Mouse (Mus musculus) kidney, adult 8-10 months (tissue): ENCODE measurements around the gene Gnrhr.

Source experiments
- DNase-seq, 2 experiments: peaks; one replicate each; pipeline ENCODE4 v3.0.0; 2022

Gnrhr gene

DNA sequence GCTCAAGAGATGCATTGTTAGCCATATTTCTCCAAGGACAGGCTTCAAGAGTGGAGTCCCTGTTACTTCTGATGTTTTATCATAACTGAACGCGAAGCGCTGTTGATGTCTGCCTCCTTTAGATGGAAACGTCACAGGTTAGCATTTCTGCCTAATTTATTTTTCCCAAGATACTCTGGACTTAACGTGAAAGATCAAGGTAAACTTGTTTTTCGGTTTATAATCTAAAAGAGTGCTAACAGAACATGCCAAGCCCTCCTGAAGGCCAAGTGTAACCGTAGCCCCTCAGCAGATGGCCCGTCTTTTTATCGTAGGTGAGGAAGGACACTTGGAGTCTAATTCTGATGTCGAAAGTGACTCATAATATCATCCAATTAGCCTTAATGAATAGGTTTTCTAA is at the start of gene Gnrhr:
TSS of gene Gnrhr (minus strand) at position 101 of the 400 bp plus-strand sequence.
- DNase-seq = no peak

DNA sequence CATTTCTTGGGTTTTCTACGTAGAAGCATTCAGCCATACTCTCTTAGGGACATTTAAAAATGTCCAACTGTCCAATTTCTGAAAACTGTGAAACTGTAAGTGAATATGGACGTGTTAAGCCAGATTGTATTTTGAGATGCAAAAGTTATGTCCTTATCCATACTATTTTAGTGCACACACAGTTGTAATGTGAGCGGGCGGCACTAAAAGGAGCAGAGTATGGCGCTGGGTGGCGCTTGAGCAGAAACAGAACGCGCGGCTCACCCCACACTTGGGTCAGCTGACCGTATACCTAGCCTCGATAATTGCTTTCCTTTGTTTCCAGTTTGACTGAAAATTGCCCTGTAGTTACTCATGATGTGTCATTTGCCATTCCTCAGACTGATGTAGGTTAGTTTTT is 48.9 kb upstream of the Gnrhr start:
- DNase-seq = no peak

DNA sequence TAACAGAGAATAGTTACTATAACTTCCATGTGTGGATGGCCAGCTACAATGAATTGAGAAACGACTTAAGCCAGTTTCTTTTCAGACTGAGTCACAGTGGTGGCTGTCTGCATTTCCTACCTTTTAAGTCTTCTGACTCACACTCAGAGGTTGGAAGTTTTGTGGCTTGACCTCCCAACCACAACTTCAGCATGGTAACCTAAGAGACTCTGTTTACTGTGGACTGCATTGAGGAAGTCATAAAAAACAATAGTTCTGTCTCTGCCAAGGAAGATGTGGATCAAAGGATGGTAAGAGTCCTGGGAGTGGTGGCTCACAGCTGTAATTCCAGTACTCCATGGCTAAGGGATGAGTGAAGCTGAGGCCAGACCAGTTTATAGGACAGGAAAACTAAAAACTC is 47.2 kb upstream of the Gnrhr start:
- no peak for DNase-seq

DNA sequence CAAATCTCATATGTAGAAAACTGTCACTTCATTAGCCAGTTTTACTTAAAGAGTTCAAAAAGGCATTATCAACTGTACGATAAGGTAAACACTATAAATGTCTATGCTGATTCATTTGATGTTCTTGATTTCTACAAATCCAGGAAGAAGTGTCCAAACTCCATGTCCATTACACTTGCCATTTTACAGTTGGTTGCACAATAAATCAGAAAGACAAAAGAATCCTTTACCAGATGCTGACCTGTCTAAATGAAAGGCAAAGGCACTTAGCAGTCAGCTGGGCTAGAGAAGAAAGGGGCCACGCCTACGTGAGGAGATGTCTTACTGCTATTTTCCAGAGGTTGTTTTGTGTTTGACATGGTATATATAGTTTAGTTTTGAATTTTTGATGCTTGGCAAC is 46.6 kb upstream of the Gnrhr start:
- no peak for DNase-seq

DNA sequence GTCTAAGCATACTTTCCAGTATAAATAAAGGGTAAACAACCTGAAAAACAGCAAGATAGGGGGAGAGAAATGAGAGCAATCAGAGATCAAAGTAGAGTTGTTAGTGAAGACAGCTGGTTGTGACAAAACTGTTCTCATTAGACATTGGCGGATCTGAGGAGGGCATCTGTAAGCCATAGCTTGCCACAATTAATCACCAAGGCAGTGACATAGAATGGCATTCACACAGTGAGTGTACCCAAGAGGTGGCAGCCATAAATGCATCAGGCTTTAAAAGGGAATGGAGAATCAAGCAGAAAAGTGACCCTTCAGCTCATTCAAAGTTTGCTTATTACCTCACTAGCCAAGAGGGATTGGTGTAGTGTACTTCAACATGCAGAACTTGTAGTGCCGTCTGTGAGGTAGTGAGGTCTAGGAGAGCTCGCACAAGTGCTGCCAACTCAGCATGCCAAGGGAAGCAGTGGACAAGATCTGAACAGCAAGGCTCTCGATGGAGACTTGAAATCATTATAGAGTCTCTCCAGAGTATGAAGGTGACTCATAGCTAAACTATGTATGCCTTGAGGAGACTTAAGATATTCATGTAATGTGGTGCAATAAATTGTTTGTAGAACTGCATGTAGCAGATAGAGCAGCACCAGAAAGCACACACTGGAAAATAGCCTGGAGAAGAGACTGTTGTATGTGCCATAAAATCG is 29.6 kb upstream of the Gnrhr start:
- no peak for DNase-seq

DNA sequence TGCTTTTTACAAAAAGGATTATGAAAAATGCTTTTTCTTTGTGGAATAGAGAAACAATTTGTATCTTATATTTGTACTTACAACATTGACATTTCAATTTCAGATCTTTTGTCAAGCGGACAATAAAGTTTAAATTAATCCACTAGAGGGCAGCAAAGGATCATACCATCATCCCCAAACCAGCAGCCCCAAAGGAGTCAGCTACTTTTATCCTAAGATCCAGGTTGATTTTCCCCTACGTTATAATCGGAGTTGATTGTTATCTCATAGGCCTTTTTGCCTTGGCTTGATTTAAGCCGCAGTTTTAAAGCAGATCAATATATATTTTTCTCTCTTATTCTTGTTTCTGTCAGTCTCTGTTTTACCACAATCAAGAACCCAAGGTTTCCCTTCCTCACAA is 6.3 kb downstream of the Gnrhr start:
- DNase-seq = no peak

DNA sequence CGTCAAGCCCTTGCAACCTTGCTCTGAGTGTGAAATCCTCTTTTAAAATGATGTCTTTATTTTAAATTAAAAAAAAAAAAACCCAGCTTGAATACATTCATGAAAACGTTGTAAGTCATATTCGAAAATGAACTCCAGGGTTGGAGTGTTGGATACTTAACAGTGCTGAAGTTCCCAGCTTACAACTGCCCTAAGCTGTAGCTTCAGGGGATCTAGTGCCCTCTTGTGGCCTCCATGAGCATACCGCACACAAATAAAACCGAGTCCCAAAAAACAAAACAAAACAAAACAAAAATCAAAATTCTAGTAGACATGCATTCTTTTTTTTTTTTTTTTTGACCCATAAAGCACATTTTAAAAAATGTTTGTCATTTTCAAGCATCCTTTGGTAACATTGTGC is 6.9 kb downstream of the Gnrhr start:
- DNase-seq = peak in 1 of 2 experiments; percentile 10

DNA sequence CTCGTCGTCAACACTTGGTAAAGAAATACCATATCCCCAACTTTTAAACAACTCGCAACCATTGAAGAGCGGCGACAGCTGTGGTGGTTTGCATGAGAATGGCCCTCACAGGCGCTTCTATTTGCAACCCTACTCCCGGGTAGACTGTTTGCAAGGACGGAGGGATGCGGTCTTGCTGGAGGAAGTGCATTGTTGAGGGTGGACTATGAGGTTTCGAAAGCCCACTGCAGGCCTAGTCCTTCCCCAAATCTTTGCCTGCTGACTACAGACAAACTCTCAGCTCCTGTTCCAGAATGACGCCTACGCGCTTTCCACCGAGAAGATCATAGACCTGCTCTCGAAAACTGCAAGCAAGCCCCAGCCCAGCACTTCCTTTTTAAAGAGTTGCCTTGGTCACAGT is 7.4 kb downstream of the Gnrhr start:
- no peak for DNase-seq

DNA sequence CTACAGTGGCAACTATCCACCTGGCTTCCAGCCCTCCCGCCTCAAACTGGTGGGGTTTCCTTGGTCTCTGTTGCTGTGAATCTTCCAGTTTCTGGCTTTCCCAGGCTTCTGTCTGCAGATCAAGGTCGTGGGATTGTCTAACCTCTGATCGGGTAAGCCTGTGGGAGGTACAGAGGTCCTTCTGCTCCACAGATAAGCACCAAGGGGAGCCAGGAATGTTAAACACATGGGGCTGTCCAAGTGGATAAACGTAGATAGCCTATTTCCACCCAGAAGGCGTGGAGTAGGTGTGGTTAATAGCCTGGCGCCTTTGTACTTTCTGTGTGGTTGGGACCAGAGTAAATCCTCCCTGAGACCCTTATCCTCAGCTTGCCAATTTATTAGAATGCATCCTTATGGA is 10.3 kb downstream of the Gnrhr start:
- DNase-seq = no peak

DNA sequence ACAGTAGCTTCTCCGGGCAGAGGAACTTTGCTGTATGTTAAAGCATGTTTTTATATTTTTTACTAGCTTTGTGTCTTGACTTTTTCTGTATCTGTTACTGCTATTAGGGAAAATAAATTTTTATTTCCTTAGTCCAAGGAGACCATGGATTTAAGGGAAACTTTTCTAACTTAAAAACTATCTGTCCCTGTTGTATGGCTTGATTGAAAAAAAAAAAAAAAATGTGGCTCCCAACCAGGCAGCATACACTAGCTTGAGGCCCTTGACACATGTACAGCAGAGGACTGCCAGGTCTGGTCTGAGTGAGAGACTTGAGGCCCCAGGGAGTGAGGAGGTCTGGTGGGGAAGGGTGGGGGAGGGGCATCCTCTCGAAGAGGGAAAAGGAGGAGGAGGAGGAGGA is 23.9 kb downstream of the Gnrhr start:
- no peak for DNase-seq

DNA sequence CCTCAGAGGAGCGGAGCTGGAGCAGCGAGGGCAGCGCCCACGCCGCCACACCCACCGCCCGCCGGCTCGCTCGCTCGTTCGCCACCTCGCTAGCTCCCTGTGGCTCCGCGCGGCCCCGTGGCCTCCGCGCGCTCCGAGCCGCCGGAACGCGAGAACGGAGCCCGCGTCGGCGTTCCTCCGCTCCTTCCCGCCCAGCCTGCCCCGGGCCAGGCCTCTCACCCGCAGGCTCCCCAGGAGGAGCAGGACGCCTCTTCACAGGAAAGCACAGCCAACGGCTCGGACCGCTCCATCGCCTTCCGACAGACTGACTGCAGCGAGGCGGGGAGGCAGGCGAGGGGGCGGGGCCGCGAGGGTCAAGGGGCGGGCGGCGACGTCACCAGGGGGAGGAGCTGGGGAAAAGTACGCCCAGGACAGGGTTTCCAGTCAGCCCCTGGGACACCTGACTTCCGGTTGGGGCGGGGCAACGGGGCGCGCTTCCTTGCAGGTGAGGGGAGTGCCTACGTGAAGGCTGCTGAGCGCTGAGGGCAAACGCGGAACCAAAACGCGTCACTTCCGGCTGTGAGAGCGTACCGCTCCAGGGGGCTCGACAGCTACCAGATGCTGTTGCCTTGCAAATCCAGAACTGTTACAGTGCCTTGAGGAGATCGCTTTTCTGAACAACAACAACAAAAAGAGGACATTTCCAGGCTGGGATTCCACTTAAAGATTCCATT is 25.1 kb downstream of the Gnrhr start, which contains the start of gene Uba6:
TSS of gene Uba6 (minus strand) at position 355 of the 713 bp plus-strand sequence.
- peak; percentile 99 for DNase-seq

DNA sequence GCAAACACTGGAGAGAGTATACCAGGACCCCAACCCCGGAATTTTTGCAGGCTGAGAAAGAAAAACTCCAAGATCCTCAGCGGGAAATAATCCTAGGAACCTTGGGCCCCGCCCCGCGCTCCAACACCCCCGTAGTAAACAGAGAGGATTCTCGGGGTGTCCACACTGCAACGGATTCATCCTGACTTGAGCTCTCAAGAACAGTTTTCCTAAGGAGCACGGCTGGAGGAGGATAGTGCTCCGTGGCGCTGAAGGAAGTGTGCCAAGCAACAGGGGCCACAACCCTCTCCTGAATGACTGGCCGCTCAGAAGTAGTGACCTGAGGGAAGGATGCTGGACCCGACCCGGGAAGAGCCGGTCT is 25.6 kb downstream of the Gnrhr start:
- no peak for DNase-seq
